Mouse (Mus musculus) subcutaneous adipose tissue, adult 2 months (tissue): Measurements from ENCODE around the gene Hist1h2bh. TPM values are rescaled to one million over a fixed set of nuclear protein-coding genes. Genes with fewer than 3 reads are reported as not detected.

Experiments used
- polyA plus RNA-seq: library from polyadenylated mRNA; depleted of rRNA; stranded (reverse); fragments of >200 nt; gene quantifications from 2 replicates; pipeline ENCODE4 v1.2.3, GENCODE M21; 2012; ENCODE audit warnings: low replicate concordance; rRNA removed

Gene Hist1h2bh
- polyA plus RNA-seq, 1 experiment = 1.6 TPM

Other genes with a start within 250 kb of the Hist1h2bh start
- gene Zfp322a, start 174.2 kb downstream of the Hist1h2bh start, polyA plus RNA-seq = 1.7 and 3.0 TPM in 2 replicates
- gene Abt1, start 119.5 kb downstream of the Hist1h2bh start, polyA plus RNA-seq = 3.0 and 4.4 TPM in 2 replicates
- gene Btn1a1, start 77.5 kb downstream of the Hist1h2bh start, polyA plus RNA-seq = not detected in 2 replicates
- not detected in 2 replicates for gene Btn2a2, start 54.5 kb downstream of the Hist1h2bh start, polyA plus RNA-seq
- gene Hist1h4h, start 12.3 kb downstream of the Hist1h2bh start, polyA plus RNA-seq = 57.5 and 141 TPM in 2 replicates
- 3.5 and 114 TPM in 2 replicates for gene Hist1h2af, start 9.5 kb downstream of the Hist1h2bh start, polyA plus RNA-seq
- 1.4 and 14.2 TPM in 2 replicates for gene Hist1h3g, start 8.0 kb downstream of the Hist1h2bh start, polyA plus RNA-seq
- 2.2 and 3.5 TPM in 2 replicates for gene Hist1h3f, start 660 bp upstream of the Hist1h2bh start, polyA plus RNA-seq
- 1.6 and 10.0 TPM in 2 replicates for gene Hist1h4f, start 8.3 kb upstream of the Hist1h2bh start, polyA plus RNA-seq
- 0.19 and 0.29 TPM in 2 replicates for gene Hist1h1d, start 9.9 kb upstream of the Hist1h2bh start, polyA plus RNA-seq
- 4.3 and 14.6 TPM in 2 replicates for gene Hist1h3e, start 19.0 kb upstream of the Hist1h2bh start, polyA plus RNA-seq
- 0.97 and 6.5 TPM in 2 replicates for gene Hist1h2ae, start 27.8 kb upstream of the Hist1h2bh start, polyA plus RNA-seq
- gene Hist1h2bg, start 28.0 kb upstream of the Hist1h2bh start, polyA plus RNA-seq = 13.0 and 39.0 TPM in 2 replicates
- gene Hist1h2bf, start 30.8 kb upstream of the Hist1h2bh start, polyA plus RNA-seq = 7.1 TPM in 1 of 2 replicates, not detected in the other
- 1.2 and 2.4 TPM in 2 replicates for gene Hist1h2ad, start 31.0 kb upstream of the Hist1h2bh start, polyA plus RNA-seq
- 3.8 and 10.6 TPM in 2 replicates for gene Hist1h3d, start 32.4 kb upstream of the Hist1h2bh start, polyA plus RNA-seq
- gene Hist1h4d, start 38.2 kb upstream of the Hist1h2bh start, polyA plus RNA-seq = 3.8 and 10.8 TPM in 2 replicates
- gene Hist1h2be, start 77.7 kb upstream of the Hist1h2bh start, polyA plus RNA-seq = 3.5 and 10.2 TPM in 2 replicates
- gene Hist1h1e, start 79.2 kb upstream of the Hist1h2bh start, polyA plus RNA-seq = 2.3 and 5.0 TPM in 2 replicates
- gene Hist1h2ac, start 140.6 kb upstream of the Hist1h2bh start, polyA plus RNA-seq = 0.29 and 0.85 TPM in 2 replicates
- gene Hist1h2bc, start 140.8 kb upstream of the Hist1h2bh start, polyA plus RNA-seq = 245 and 394 TPM in 2 replicates
- not detected in 2 replicates for gene Hist1h1t, start 152.4 kb upstream of the Hist1h2bh start, polyA plus RNA-seq
- gene Hist1h4c, start 155.1 kb upstream of the Hist1h2bh start, polyA plus RNA-seq = 5.8 TPM in 2 replicates
- gene Hfe, start 167.5 kb upstream of the Hist1h2bh start, polyA plus RNA-seq = 45.6 and 144 TPM in 2 replicates
- gene Hist1h1c, start 195.4 kb upstream of the Hist1h2bh start, polyA plus RNA-seq = 73.0 and 92.8 TPM in 2 replicates
- gene Hist1h3c, start 202.2 kb upstream of the Hist1h2bh start, polyA plus RNA-seq = 0.89 and 13.7 TPM in 2 replicates
- 7.3 and 9.2 TPM in 2 replicates for gene Hist1h2bb, start 203.3 kb upstream of the Hist1h2bh start, polyA plus RNA-seq
- 1.4 and 13.7 TPM in 2 replicates for gene Hist1h2ab, start 207.7 kb upstream of the Hist1h2bh start, polyA plus RNA-seq
- gene Hist1h3b, start 208.9 kb upstream of the Hist1h2bh start, polyA plus RNA-seq = 2.3 and 17.2 TPM in 2 replicates
- gene Hist1h4b, start 213.6 kb upstream of the Hist1h2bh start, polyA plus RNA-seq = 7.7 TPM in 1 of 2 replicates, not detected in the other
- 7.6 and 9.8 TPM in 2 replicates for gene Hist1h4a, start 217.8 kb upstream of the Hist1h2bh start, polyA plus RNA-seq
- 1.3 and 14.9 TPM in 2 replicates for gene Hist1h3a, start 219.0 kb upstream of the Hist1h2bh start, polyA plus RNA-seq
- 0.17 and 0.86 TPM in 2 replicates for gene Hist1h1a, start 220.3 kb upstream of the Hist1h2bh start, polyA plus RNA-seq
- 0.24 TPM in 1 of 2 replicates, not detected in the other for gene Trim38, start 226.5 kb upstream of the Hist1h2bh start, polyA plus RNA-seq